Comparison of ENCODE assay signal across 9 mouse cellular contexts in the genomic region with DNA sequence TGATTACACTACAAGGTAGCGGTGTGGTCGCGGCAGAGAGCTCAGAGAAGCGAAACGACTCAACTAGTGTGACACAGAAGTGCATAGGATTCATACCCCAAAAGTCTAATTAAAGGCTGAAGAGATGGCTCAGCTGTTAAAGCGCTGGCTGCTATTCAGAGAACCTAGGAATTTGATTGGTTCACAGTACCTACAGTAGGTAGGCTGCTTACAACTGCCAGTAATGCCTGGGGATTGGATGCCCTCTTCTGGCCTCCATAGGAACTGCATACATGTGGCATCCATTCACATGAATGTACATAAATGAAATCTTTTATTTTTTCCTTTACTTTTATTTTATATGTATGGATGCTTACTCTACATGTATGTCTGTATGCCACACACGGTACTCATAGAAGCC. TPM values are rescaled to one million over a fixed set of nuclear protein-coding genes. Genes with fewer than 3 reads are reported as not detected.
DNase-seq lines count a peak whose midpoint lies in the region; ATAC-seq and TF ChIP-seq lines count a peak whose summit lies in the region.
"Had no signal": no experiment of that assay in that cellular context is flagged by ENCODE, and none has a peak within 500 bp of the region (broad histone marks: within the 10 kb centered on the region; RNA-seq: fewer than 3 reads in every experiment).

No protein-coding gene starts in this region.

- H3K27me3 ChIP-seq in kidney, postnatal 0 days (ENCODE audit: insufficient read depth, low read length): peaks cover 10% of the 10 kb centered on the region
- H3K27me3 ChIP-seq in stomach, postnatal 0 days (ENCODE audit: control insufficient read depth, insufficient read depth, low read length): no peaks in the 10 kb centered on the region

- H3K4me2 ChIP-seq in kidney, postnatal 0 days (ENCODE audit: low read length): no peak overlapping the region
- H3K4me2 ChIP-seq in stomach, postnatal 0 days (replicated peaks; ENCODE audit: low read depth): no peak overlapping the region

- 32% methylated on average over 7 of the region's 7 CpGs for WGBS in kidney, postnatal 0 days
- WGBS in stomach, postnatal 0 days: 19% methylated on average over 7 of the region's 7 CpGs

- no peak overlapping the region for H3K27ac ChIP-seq in gastrocnemius, adult 2 months
- H3K27ac ChIP-seq in kidney, postnatal 0 days: no peak overlapping the region
- no peak overlapping the region for H3K27ac ChIP-seq in stomach, postnatal 0 days (replicated peaks)

- H3K4me3 ChIP-seq in gastrocnemius, adult 2 months: no peak overlapping the region
- H3K4me3 ChIP-seq in kidney, postnatal 0 days (replicated peaks; ENCODE audit: low read depth, low read length): no peak overlapping the region
- no peak overlapping the region for H3K4me3 ChIP-seq in stomach, postnatal 0 days (ENCODE audit: low read depth, low read length)

- no peaks in the 10 kb centered on the region for H3K36me3 ChIP-seq in kidney, postnatal 0 days (ENCODE audit: insufficient read depth, low read length)
- H3K36me3 ChIP-seq in stomach, postnatal 0 days (ENCODE audit: control insufficient read depth, insufficient read depth, low read length): no peaks in the 10 kb centered on the region

- peak; percentile 88 for TF ChIP-seq CTCF in gastrocnemius, adult 2 months (IDR thresholded peaks at IDR 0.05)
- TF ChIP-seq CTCF in kidney, postnatal 0 days (IDR thresholded peaks at IDR 0.05; ENCODE audit: low read depth): peak; percentile 92
- peak; percentile 90 for TF ChIP-seq CTCF in stomach, postnatal 0 days (IDR thresholded peaks at IDR 0.05; ENCODE audit: low read depth)

- ATAC-seq in kidney, postnatal 0 days (replicated peaks; ENCODE audit: low FRiP score, low read depth): no peak
- ATAC-seq in stomach, postnatal 0 days (ENCODE audit: low FRiP score, low TSS enrichment): no peak

- peak; percentile 47 for DNase-seq in gastrocnemius, adult 2 months
- DNase-seq in gastrocnemius, postnatal 4 days (ENCODE audit: low spot score in 2 of 2): no peak
- DNase-seq in 3T3-L1 (ENCODE audit: low read depth, low spot score) (peak; percentile 62), NIH3T3 (ENCODE audit: low read depth) (peak; percentile 57)
- DNase-seq in cerebellum, postnatal 36 days: peak; percentile 31 to 41
- DNase-seq in kidney, postnatal 0 days (ENCODE audit: low spot score): peak; percentile 57
- DNase-seq in lung, postnatal 14 days: peak; percentile 71
- peak; percentile 71 for DNase-seq in stomach, postnatal 0 days (ENCODE audit: low spot score)

- intact Hi-C loops in gastrocnemius, adult 2 months (cut with DNase I): loop anchor here (1.0 kb wide), 1 partner anchor 26 kb away; no protein-coding TSS in a partner anchor

- no peak overlapping the region for H3K9ac ChIP-seq in kidney, postnatal 0 days (ENCODE audit: low read depth, low read length)
- H3K9ac ChIP-seq in stomach, postnatal 0 days (ENCODE audit: low read length): no peak overlapping the region

- TF ChIP-seq EP300 in stomach, postnatal 0 days (optimal IDR thresholded peaks at IDR 0.05): no peak

- no peaks in the 10 kb centered on the region for H3K9me3 ChIP-seq in kidney, postnatal 0 days (replicated peaks; ENCODE audit: low read length)
- no peaks in the 10 kb centered on the region for H3K9me3 ChIP-seq in stomach, postnatal 0 days (ENCODE audit: control insufficient read depth, low read length)

- 0 out of 2 replicates have a peak, but pooled peaks cover 5% of the 10 kb centered on the region for H3K4me1 ChIP-seq in kidney, postnatal 0 days (replicated peaks; ENCODE audit: insufficient read depth, low read length)
- H3K4me1 ChIP-seq in stomach, postnatal 0 days (replicated peaks; ENCODE audit: control insufficient read depth, insufficient read depth): peaks cover 3% of the 10 kb centered on the region

RNA-seq across cellular contexts. Expression of a gene that starts 3.7 kb away (rescaled TPM):
- not detected for total RNA-seq in gastrocnemius, adult 2 months (2021)
- total RNA-seq in gastrocnemius, postnatal 4 days (2021): not detected
- polyA plus RNA-seq in kidney, postnatal 0 days (2015; fragmentation: Nextera tagmentation; extraction: Ambion mirVana): 23.8 and 23.9 TPM in 2 replicates
- polyA plus RNA-seq in stomach, postnatal 0 days (2015; fragmentation: Nextera tagmentation; extraction: Ambion mirVana): 15.3 and 16.8 TPM in 2 replicates
- total RNA-seq: layer of hippocampus, postnatal 36 days had no signal

RNA-seq across cellular contexts. Expression of a gene that starts 33.1 kb away (rescaled TPM):
- under 1 TPM; 0.17 to 0.20 TPM for total RNA-seq in gastrocnemius, adult 2 months (2021)
- under 1 TPM; 0.44 to 0.86 TPM for total RNA-seq in gastrocnemius, postnatal 4 days (2021)
- 22.1 and 22.7 TPM in 2 replicates for polyA plus RNA-seq in kidney, postnatal 0 days (2015; fragmentation: Nextera tagmentation; extraction: Ambion mirVana)
- 27.0 and 28.1 TPM in 2 replicates for polyA plus RNA-seq in stomach, postnatal 0 days (2015; fragmentation: Nextera tagmentation; extraction: Ambion mirVana)

RNA-seq across cellular contexts. Expression of a gene that starts 42.2 kb away (rescaled TPM):
- 100 to 1,000 TPM; 188 to 209 TPM for total RNA-seq in gastrocnemius, adult 2 months (2021)
- total RNA-seq in gastrocnemius, postnatal 4 days (2021): 100 to 1,000 TPM; 160 to 164 TPM
- 156 and 178 TPM in 2 replicates for polyA plus RNA-seq in kidney, postnatal 0 days (2015; fragmentation: Nextera tagmentation; extraction: Ambion mirVana)
- 98.5 and 99.4 TPM in 2 replicates for polyA plus RNA-seq in stomach, postnatal 0 days (2015; fragmentation: Nextera tagmentation; extraction: Ambion mirVana)

RNA-seq across cellular contexts. Expression of a gene that starts 45.8 kb away (rescaled TPM):
- total RNA-seq in gastrocnemius, adult 2 months (2021): 10 to 100 TPM; 23.2 to 23.5 TPM
- total RNA-seq in gastrocnemius, postnatal 4 days (2021): 1,000 to 10,000 TPM; 1,832 to 1,854 TPM
- polyA plus RNA-seq in kidney, postnatal 0 days (2015; fragmentation: Nextera tagmentation; extraction: Ambion mirVana): 498 and 594 TPM in 2 replicates
- polyA plus RNA-seq in stomach, postnatal 0 days (2015; fragmentation: Nextera tagmentation; extraction: Ambion mirVana): 185 and 199 TPM in 2 replicates

Comparison
In these comparisons a context has a peak if more than half of its experiments do, and no peak if none do; other contexts are left out.
1. DNase-seq: peak in gastrocnemius, adult 2 months (single experiment), 3T3-L1 (single experiment), NIH3T3 (single experiment), cerebellum, postnatal 36 days (2 of 2), kidney, postnatal 0 days (single experiment), lung, postnatal 14 days (single experiment) and stomach, postnatal 0 days (single experiment); none in gastrocnemius, postnatal 4 days (0 of 2).
2. Peak in every context shown above with its lines, with median percentiles within 50 percentile points of each other: CTCF ChIP-seq.